Mouse (Mus musculus): Measurements from ENCODE around the gene Rnase1.
A peak's percentile ranks its signal among the peaks of the same experiment; 100 is the strongest.

DNA sequence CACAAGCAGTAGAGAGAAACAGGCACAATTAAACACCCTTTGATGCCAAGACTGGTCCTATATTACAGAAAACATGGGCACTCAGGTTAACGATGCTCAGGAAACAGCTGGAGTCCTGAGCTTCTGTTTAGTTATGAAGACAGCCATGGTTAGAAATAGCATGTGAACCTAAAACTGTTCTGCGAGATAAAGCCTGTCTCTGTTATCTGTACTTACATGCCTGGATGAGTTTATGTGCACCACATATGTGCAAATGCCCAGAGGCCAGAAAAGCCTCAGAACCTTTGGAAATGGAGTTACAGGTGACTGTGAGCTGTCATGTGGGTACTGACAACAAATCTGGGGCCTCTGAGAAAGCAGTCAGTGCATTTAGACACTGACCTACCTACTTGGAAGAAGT, 2.6 kb downstream of the Rnase1 start:
- no peak for TF ChIP-seq CTCF (IDR thresholded peaks at IDR 0.05; ENCODE audit: low read depth)
- TF ChIP-seq EP300 (IDR thresholded peaks at IDR 0.05; ENCODE audit: low read depth): peak; percentile 94

All from liver, embryonic 14.5 days (tissue).